Mouse (Mus musculus) thymus, postnatal 0 days (tissue): Measurements from ENCODE around the gene Tnip3. TPM values are rescaled to one million over a fixed set of nuclear protein-coding genes. Genes with fewer than 3 reads are reported as not detected.

Experiments
- DNase-seq: peaks from one replicate; pipeline ENCODE4 v3.0.0-alpha.2; 2015; ENCODE audit warnings: low spot score
- polyA plus RNA-seq: library from polyadenylated mRNA; unstranded; fragments of >200 nt; fragmentation: Nextera tagmentation; extraction: Ambion mirVana; gene quantifications from 2 replicates; pipeline ENCODE4 v1.2.1, GENCODE M21; 2015

The Tnip3 gene
- polyA plus RNA-seq, 1 experiment from 2014 or later = 1.6 TPM

DNA sequence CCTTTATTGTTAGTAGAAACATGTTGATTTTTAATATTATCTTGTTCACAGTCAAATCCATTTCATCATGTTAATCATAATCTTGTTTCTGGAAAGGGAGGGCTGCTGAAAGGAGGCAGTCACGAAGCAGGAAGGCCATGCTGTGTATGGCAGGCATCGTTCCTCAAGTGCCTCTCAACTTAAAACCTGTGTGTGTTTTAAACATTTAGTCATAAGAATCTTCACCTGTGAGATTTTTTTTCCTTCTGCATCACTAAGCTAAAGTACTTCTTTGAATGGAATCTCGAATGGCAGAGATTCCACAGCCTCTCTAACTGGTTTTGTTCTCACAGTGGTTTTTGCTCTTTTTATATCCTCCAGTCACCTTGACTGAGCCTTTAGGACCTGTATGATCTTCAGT is 121.3 kb downstream of the Tnip3 start:
- no peak for DNase-seq

DNA sequence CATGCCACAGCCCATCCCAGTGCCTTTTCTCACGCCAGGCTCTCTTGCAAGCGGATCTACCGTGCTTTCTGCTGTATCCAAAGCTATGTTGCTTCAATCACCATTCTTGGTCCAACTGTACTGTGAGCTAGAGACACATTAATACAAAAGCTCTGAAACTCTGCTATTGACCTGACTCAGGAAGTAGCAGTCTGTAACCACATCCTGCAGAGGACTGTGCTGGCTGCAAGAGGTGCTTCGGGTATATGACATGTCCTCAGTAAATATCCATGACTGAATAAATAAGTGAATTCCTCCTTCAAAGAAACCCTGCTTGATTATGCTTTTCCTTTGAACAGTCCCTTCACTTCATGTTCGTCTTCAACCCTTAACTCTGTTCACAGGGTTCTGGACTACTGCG is 122.6 kb downstream of the Tnip3 start:
- peak; percentile 79 for DNase-seq

DNA sequence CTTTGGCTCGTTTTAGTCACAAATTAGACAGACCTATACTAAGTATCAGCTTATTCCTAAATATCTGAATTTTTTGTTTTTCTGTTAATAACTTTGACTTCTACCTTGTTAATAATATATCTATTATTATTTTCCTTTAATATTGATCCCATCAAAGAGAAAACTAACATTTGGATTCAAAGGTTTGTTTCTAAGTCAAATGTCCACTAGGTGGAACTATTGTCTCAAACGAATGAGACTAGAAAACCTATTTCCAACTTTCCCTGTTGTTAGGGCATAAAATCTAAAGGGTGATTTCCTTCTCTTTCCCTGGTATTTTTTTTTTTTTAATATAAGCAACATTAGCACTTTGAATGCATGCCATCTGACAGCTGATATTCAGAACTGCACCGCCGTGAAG is 126.3 kb downstream of the Tnip3 start:
- DNase-seq = peak; percentile 22

DNA sequence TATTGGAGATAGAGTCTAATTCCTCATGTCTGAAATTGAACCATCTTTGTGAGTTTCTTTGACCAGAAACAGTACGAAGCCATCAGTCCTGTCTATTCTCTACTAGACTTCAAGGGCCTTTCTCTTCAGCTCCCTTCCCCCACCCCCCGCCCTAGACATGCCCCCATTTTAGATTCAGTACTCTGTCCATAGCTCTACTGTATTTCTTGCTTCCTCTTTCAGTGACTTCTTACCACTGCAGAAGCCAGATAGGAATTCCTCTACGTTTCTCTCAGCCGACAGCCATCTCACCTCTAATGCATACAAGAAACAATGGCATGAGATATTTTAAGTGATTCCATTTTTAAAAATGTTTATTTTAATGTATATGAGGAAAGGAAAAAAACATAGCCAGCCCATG is 136.2 kb downstream of the Tnip3 start:
- no peak for DNase-seq

DNA sequence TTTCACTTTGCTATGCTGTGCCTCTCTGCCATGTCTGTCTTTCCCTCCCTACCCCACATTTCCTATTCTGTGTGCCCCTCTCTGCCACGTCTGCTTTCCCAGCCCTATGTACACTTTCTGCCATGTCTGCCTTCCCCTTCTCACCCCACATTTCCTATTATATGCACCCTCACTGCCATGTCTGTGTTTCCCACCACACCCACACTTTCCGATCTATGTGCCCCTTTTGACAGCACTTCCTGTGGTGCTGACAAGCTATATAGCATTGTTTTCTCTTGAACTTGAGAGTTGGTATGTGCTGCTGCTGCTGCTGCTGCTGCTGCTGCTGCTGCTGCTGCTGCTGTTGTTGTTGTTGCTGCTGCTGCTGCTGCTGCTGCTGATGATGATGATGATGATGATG is 136.9 kb downstream of the Tnip3 start:
- DNase-seq = peak; percentile 23

DNA sequence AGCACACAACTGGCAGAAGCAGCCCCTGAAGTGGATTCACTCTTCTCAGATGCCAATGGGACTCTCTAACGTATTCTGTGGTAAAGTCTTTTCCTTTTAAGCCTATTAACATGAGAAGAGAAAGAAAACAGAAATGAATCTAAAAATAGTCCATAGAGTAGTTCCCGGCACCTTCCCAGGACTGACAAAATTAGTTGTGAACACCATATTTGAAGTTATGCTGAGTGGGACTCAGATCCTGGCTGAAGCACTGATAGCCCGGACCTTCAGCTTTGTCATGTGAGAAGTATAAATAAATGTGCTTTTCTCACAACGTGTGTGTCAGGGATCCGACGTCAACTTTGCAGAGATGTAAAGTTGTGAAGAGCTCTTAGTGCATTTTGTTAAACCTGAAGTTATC is 138.9 kb downstream of the Tnip3 start:
- DNase-seq = no peak

DNA sequence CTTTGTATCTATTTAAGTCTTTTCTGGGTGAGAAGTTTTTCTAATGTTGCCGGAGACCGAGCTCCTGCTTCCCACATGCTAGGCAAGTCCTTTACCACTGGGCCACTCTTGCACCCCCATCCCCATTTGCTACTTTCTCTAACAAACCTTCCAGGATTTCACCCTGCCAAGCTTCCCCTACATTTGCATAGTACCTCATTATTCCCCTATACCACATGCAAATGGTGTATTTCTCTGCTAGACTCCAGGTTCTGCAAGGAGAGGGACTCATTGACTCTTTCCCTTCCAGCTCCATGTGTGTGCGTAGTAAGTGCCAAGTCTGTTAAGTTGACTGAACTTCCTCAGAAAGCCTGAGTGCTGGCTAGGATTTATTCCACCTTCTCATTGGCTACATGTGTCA is 141.2 kb downstream of the Tnip3 start:
- no peak for DNase-seq

DNA sequence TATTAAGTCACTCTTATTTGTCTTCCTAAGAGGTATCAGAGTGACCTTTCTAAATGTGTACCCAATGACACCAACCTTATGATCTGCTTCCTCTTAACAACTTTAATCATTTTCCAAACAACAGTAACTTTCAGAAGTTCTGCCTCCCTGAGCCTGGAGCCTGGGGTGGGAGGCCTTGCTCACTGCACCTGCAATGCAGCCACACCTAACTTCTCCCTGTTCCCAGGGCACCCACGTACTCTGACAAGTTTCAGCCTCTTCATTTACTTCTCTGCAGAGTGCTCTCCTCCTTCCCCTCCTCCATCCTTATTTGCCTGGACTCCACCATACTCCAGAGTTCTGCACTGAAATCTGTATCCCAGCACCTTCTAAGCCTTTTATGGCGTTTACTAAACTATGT is 144.9 kb downstream of the Tnip3 start:
- DNase-seq = no peak

DNA sequence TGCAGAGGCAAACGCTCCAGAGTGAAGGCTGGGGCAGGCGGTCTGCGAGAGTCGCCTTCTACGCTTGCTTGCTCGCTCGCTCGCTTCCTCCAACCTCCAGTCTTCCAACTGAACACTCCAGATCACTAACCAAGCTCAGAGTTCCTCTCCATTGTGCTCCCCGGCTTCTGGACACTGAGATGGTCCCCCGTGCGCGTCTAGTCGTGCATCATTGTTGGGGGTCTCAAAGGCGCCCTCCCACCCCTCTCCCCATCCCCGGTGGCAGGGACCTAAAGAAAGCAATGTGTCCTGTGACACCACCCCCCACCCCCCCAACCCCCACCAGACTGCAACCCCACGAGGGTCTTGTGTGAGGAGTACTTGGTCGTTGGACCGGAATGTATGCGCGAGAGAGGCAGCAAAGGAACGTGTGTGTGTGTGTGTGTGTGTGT is 145.9 kb downstream of the Tnip3 start:
- DNase-seq = no peak

DNA sequence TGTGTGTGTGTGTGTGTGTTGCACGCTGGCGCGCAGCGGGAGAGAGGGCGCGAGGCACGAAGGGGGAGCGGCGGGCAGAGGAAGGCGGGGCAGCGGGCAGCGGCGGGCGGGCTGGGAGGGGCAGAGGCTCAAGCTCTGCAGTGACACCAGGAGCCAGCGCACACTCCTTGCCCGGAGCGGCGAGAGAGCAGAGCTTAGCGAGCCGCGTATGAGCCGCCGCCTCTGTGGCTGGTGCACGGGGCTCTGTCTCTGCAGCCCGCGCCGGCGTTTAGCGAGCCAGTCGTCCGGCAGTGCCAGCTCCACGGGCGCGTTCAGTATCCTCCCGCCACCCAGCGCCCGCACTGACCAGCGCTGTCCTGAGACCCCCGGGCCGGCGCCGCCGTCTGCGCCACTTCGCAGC is 146.3 kb downstream of the Tnip3 start, which contains the start of gene Ndnf:
Gene Ndnf (plus strand): TSS at position 140 of the 400 bp plus-strand sequence.
- peak; percentile 21 for DNase-seq

DNA sequence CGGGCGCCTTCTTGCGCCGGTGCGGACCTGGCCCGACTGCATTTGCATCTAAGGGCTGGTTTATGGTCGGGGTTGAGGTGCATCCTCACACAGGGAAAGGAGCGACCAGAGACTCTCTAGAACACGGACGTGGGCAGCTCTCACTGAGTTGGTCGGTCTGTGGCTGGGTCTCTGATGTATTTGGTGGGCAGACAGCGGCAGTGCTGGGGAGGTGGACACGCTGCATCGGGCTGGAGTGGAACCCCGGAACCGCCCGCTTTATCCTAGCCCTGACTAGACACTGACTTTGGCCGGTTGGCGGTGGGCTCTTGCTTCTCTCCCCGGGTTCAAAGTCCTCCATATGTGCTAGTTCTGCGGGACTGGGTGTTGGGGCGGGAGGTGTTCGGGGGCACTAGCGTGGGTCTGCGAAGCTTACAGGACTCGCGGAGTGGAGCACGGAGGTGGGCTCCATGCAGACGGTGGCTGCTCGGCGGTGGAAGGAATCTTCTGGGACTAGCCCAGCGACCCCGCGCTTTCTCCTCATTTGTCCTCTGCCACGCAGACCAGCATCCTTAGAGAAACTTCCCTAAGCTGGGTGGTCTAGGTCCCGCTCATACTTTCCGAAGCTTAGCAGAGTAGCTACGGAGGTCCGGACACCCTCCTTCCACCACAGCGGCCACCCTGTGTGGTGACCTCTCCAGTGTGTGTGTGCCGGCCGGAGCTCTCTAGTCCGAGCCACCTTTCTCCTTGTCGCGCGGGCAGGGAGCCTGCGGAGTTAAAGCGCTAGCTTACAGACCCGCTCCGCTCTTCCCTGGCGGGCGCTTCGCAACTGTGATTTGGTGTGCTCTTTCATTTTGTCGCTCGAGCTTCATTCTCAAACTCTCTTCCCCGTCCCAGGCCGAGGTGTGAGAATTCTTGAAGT is 147.3 kb downstream of the Tnip3 start:
- DNase-seq = peak; percentile 33

Other genes with a start within 250 kb of the Tnip3 start
- gene C130060K24Rik, start 144.2 kb upstream of the Tnip3 start, polyA plus RNA-seq = not detected in 2 replicates
- 0.12 and 0.17 TPM in 2 replicates for gene Ndnf, start 146.3 kb downstream of the Tnip3 start, polyA plus RNA-seq